Mouse (Mus musculus): ENCODE data around the gene Myo10.

The Myo10 gene

DNA sequence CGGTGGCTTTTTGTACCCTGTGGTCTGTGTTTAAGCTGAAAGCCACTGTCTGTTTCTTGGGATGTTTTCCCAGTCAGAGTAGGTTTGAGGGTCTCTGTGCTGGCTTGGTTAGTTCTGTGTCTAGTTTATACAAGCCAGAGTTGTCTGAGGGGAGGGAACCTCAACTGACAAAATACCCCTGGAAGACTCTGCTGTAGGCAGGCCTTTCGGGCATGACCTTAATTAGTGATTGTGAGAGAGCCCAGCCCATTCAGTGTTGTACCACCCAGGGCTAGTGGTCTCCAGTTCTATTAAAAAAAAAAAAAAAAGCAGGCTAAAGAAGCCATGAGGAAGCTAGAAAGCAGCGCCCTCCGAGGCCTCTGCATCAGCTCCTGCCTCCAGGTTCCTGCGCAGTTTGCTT, 30.0 kb downstream of the Myo10 start:
- no peak for DNase-seq (ENCODE audit: low read depth, low spot score)

DNA sequence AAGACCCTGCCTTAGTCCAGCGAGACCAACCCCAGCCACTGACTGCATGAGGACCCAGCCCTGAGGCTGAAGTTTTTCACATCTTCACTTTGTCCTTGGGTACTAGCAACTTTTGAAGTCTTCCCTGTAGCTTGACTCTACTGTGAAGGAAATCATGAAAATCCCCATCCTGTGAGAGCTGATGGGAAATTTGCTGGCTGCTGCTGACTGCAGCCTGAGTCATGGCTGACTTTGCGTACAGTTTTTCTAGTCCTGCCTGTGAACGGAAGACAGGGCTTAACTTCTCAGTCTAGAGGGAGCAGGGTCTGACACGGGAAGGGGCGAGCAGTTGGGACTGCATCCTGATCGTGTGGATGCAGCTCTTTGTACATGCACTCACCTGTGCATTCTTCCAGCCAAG, 30.6 kb downstream of the Myo10 start:
- no peak for DNase-seq (ENCODE audit: low read depth, low spot score)

DNA sequence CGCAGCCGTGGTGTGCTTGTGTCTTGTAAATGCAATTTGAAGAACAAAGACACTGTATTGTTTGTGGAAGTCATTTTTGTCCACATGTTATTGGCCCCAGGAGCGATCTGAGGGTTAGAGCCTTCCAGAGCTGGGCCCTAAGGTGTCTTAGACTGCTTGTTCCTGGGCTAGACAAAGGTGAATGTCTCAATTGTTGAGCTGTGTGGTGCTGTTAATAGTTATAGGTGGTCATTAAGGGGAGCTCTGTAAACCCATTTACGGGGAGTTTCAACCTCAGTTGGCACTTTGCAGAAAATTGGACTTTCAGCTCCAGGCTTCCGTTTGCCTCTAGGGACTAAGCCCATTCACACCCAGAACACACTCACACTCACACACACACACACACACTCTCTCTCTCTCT, 31.4 kb downstream of the Myo10 start:
- peak; percentile 67 for DNase-seq (ENCODE audit: low read depth, low spot score)

DNA sequence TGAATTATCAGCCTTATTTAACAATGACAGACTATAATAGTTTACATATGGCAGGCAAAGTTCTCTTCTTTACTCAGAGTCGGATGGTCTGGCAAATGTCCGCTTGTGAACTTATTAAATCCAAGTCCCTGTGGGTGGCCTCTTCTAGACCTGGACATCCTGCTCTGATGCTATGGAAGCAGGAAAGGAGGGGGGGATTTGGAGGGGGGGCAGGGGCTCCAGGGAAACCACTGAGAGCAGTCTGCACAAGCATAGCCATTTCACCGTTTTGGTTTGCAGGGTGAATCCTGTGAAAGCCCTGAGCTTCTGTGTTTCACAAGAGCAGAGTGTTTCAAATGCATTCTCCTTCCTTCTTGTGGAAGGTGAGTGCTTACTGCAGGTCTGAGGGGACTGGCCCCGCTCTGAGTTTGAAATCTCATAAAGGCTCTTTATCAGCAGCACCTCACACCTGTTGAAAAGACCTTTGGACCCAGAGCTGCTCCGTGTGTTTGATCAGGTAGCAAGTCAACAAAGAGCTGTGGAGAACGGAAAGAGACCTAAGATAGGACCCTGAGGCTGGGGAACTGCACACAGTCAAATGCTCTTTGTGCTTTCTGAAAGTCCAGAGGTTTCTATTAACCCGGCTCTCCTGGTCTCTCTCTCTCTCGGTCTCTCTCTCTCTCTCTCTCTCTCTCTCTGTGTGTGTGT, 40.7 kb downstream of the Myo10 start:
- peak; percentile 76 for DNase-seq (ENCODE audit: low read depth, low spot score)

DNA sequence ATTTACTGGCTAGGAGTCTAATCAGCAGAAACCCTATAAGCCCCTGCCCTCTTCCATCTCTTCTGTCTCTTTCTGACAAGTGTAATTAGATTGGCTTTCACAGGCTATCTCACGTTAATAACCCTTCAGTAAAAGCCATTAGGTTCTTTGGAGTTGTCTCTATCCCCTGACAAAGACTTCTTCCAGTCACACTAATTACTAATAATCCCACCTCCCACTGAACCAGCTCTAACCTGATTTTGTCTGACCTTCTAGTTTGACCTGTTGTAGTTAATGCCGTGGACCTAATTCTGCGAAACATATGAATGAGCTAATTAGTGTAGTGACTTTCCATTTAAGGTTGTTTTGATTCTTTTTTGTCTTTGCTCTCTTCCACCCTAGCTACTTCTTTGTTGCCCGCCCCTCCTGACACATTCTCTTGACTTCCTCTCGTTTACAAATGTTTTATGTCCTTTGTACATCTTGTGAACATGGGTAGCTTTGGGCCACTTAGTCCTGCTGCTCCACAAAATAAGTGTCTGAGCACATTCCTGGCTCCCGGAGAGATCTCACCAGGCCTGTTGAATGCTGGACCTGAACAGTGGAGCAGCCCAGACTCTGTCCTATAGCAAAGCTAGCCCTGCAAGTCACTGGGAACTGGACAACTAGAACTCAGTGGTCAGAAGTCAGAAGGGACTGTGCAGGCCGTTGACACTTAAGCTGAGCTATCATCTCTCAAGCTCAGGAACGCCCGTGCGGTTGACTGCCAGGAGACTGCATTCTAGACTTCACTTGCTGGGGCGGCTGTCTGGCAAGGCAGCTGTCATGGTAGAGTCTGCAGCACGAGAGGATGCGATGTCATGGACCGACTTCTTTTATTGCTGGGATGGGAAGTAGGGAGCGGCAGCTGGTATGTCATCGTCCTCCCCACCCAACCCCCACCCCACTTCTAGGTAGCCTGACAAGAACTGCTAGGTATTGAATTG, 47.2 kb downstream of the Myo10 start:
- DNase-seq (ENCODE audit: low read depth, low spot score), result no peak

DNA sequence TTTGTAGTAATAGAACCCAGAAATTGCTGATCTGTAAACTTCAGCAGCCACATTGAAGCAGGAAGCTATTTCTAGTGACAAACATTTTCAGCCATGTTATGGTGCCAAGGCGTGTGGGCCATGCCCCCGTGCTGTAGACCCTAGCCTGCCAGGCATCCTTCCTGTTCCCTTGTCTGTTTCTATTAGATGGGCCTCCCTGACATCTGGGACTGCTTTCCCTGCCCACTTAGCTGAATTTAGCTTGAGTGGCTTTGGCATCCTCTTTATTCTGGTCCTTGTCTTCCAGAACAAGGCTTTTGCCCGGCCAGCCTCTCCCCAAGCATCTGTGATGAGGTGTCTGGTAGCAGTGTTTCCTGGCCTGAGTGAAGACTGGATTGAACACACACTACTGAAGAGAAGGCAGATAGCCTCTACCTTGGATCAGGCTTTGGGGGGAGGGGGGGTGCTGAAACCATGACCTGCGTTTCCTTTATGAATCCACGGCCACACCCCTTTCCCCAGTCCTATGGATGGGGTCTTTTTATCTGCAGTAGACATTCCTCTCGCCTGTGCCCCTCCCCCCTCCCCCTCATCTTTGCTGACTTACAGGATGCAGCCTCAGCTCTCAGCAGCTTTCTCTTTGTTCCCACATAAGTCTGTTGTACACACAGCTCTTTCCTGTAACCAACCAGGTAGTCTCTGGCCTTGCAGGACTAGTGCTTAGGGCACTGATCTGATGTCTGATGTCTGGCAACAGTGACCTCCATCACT, 51.1 kb downstream of the Myo10 start:
- DNase-seq (ENCODE audit: low read depth, low spot score), result no peak

DNA sequence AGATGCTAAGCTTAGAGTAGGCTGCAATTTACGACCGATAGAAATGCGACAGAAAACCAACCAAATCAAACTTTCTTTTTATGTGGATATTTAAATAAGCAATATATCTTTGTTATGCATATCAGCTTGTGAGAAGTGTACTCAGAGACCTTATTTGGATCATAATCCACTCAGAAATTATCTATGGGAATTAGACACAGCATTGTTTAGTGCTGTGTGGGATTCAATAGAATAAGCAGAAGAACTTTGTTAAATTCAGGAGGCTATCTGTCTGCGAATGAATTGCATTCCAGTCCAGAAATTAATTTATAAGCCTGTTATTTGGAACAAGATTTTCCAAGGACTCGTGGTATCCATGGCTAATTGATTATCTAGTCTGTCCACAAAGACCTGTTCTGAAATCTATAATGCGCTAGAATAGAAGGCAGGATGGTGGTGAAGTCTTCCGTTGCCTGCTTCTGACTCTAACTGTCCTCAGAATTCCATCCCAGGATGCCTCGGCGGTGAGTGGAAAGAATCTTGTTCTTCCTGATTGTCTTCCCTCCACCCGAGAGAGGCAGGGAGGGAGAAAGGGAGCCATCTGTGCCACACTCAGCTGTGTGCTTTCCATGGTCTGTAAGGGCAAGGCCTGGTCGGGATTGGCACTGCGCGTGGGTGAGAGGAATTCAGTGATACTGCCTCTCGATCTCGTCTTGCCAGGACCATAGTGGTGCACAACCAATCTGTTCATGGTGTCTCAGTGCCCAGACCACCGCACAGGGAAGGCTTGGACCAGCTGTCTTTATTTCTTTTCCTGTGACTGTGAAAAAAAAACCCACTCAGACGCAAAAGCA, 52.0 kb downstream of the Myo10 start:
- no peak for DNase-seq (ENCODE audit: low read depth, low spot score)

DNA sequence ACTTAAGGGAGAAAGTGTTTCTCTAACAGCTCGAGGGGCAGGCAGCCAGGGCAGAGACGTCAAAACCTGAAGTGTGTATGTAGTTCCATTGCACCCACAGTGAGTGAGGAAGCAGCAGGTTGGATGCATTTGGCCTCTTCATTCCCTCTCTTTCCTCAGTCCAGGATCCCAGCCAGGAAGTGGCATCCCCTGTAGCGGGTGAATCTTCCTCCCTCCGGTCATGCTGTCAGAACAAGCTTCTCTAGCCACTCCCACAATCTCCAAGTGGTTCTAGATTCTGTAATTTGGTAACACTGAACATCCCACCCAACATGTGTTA, 52.6 kb downstream of the Myo10 start:
- no peak for DNase-seq (ENCODE audit: low read depth, low spot score)

DNA sequence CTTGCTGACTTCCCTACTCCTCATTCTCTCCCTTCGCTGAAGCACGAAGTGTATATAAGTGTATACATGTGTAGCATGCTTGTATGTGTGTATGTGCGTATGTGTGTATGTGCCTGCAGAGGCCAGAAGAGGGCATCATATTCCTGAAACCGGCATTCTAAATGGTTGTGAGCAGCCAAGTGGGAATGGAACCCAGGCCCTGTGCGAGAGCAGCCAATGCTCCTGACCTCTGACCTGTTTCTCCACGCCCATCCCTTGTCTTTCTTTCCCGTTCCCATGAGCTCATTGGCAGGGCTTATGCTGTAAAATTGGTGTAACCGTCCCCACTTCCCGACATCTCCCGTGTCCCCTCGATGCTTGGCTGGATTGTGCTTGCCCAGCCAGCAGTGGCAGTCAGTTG, 53.0 kb downstream of the Myo10 start:
- DNase-seq (ENCODE audit: low read depth, low spot score), result no peak

DNA sequence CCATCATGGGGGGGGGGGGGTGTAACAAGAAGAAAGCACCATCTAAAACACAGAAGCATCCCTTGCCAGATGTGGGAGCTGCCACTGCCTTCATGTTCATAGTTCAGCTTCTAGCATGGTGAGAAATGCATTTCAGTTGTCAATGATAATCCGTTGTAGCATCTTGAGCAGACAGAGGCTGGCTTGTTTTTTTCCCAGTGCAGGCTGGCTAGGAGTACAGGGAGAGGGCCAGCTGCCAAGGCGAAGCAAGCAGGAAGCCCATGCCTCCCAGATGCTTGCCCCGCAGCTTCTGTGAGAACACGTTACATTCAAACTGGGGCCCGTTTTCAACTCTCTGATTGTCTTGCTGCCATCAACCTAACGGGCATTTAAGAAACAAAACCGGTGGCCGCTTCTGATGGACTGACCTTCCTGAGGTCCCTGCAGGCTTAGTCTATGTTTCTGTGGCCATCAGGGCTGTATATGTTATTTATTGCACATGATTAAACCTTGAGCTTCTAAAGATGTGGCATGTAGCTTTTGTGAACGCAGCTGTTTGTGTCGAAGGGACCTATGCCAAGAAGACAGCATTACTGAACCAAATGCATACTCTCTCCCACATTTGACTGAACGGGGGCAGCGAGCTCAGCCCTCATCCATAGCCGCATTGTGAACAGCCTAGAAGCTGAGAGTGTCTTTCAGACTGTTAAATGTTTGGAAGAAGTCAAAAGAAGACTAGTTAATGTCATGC, 53.9 kb downstream of the Myo10 start:
- no peak for DNase-seq (ENCODE audit: low read depth, low spot score)

DNA sequence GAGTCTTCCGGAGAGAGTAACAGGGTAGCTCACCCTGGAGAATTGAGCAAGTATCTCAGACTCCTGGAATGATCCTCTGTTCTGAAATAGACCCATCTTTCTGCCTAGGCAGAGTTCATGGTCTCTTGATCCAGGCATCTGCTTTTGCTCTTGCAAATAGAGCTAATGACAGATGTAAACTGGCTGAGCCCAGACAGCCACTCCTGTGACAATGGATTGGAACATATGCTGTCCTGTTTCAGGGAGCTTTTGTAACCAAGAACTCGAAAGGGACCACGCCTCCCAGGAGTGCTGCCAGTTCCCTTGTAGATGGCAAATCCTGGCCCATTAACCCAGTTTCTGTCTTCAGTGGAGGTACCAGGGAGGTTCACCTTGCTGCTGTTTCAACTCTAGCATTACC, 56.8 kb downstream of the Myo10 start:
- DNase-seq (ENCODE audit: low read depth, low spot score), result no peak

DNA sequence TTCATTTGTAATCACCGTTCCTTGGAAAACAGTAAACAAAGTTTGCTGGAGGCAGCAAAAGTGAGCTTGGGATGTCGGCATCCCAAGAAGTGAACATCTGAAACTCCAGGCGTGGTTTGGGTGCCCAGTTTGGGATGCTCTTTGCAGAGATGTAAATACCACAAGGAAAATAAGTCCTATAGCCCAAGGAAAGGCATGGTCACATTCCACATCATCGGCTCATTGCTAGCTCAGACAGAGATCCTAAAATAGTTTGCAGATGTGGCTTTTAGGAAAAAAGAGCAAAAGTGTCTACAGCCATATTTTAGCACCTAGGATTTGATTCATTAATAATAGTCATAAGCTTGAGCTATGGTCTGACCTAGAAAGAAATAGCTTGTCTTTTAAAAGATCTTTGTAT, 57.3 kb downstream of the Myo10 start:
- DNase-seq (ENCODE audit: low read depth, low spot score), result no peak

DNA sequence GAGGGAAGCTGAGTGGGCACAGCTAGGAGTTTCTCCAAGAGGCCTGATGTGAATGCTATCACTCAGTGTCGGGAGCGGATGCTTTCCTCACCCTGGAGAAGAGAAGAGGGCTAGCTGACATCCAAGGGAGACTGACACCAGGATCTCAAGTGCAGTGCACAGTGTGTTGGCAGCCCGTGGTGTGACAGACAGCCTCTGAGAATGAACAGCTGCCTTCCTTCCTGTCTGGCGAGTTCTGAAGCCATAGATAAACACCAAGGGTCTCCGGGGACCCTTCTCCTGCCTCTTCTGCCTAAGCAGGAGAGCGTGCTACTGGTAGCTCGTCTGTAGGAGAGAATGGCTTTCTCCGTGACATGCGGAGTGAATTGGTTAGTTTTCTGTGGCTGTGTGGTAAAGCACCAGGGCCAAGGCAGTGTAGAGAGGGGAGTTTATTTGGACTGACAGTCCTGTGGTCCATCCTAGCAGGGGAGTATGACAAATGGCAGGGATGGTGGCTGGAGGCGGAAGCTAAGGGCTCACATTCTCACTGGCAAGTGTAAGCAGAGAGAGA, 58.0 kb downstream of the Myo10 start:
- DNase-seq (ENCODE audit: low read depth, low spot score), result no peak

DNA sequence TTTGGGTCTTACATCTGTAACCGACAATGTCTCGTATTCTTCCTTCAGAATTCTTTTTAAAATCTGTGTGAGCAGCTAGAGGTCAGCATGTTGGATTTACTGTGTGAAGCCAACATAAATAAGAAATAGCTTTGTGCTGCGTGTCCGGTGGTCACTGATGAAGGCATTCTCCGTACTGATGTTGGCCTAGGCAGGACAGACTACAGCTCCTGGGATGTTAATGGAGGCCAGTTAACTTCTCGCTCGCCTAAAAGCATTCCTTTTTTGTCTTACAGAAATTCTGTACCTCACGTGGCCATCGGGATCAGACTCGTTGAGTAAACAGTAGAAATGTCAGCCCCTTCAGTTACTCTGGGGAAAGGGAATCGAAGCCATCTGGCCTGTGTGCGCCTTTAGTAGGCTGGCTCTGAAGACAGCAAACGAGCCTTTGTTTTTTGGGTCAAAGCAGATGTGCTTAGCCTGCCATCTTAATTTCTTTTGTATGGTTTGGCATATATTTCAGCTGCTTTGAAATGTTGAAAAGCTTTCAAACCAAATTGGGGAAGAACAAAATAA, 60.7 kb downstream of the Myo10 start:
- no peak for DNase-seq (ENCODE audit: low read depth, low spot score)

DNA sequence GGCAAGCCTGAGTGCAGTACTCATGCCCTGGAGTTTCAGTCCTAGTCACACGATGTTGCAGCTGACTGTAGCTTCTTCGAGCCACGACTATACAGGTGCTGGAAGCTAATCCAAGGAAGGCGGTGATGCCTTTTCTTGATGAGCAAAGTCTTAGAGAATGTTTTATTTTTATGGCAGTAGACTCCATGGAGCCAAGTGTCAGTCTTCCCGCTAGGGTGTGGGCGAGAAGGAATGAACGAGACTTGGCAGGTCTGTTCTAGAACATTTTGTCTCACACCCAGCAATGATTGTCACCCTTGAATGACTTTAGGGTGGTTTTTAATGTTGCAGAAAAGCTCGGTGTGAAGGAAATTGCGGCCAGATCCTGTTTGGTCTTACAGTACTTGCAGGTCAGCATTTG, 62.9 kb downstream of the Myo10 start:
- DNase-seq (ENCODE audit: low read depth, low spot score), result no peak

DNA sequence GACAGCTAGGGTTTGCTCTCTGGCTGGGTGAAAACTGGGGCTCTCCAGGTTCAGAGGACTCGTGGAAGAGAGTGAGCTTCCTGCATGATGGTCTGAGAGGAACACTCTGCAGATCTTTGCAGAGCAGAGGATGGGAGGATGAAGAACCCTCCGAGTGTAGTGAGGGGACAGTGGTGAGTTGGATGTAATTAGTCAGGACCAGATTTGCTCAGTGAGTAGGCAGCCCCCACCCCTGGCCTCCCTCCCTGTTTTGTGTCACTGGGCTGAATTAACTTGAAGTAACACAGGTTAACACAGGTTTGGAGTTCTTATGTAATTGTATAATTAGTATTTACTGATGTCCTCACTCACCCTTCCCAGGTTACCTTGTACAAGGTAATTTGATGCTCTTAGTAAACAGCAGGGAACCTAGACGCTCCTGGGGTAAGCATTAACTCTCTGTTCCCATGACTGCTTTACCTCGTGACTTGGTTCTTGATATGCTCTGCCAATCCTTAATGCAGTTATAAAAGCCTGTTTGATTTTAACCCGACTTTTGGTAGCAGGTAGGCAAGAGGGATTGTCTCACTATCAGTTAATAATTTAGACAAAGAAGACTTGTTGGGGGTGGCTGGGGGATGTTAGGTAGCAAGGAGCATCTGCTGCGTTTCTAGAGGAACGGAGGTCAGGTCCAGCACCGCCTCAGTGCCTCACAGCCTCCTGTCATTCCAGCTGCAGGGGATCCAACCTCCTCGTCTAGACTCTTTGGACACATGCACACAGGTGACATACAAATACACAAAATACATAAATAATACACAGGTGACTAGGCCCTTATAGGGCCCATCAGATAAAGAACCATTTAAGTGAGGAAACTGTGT, 66.3 kb downstream of the Myo10 start:
- no peak for DNase-seq (ENCODE audit: low read depth, low spot score)

DNA sequence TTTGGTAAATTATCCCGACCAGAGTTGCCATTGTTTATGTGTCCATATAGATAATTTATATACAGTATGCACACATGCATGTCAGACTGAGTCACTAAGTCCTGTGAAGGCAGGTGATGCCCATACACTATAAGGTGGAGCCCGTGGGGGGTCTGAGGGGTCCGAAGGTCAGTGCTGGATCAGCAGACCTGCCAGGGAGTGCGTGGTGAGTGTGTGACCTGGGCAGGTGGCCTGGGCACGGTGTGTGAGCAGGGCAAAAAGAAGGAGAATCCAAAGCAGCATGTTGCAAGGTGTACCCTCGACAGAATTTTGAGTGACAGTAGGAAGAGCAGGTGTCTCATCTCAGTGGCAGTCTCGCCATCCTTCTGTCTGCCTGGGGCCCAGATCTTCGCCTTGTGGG, 67.2 kb downstream of the Myo10 start:
- DNase-seq (ENCODE audit: low read depth, low spot score), result no peak

DNA sequence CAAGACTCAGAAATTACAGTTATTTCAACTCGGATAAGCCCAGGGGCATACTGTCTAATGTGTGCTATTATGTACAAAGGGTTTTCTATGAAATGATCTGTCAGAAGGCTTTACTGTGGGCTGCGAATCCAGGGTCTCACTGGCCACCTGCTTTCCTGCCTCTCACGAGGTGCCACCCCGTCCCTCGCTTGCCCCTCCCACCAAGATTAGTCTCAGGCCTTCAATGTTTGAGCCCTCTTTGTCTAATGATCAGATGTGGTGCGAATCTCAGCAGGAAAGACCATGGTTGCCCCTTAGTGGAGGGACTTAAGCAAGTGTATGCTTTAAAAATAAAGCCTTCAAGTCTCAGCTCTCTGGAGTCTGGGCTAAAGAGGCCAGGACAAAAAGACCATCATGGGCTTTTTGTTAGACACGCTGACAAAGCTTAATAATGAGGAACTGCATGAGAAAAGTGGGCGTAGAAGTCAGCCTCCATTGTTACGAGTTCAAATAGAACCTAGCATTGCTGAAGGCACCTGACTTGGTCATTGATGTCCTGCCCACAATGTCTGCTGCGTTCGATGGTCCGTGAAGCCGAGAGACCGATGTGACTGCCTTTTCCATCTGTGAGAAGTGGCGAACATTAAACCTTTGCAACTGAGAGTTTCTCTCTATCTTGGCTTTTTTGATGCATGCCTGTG, 67.9 kb downstream of the Myo10 start:
- no peak for DNase-seq (ENCODE audit: low read depth, low spot score)

DNA sequence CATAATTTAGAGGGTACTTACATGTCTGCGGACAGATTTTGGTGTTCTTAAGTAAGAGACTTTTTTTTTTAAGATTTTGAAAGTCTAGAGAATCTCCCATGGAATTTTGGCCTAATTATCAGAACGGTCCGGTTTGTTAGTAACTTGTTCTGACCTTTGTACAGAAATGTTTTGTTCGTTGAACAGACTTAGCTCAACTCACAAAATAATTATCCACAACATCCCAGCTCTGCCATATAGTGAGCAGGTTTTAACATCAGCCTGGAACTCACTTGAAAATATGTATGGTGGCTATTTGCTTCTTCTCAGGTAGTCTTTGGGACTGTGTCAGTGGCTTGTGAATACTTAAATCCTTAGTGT, 68.4 kb downstream of the Myo10 start:
- DNase-seq (ENCODE audit: low read depth, low spot score), result no peak

Measured in forelimb bud, embryonic 11.5 days (tissue).